Comparison of ENCODE assay signal across 8 mouse cellular contexts in genomic region chrX:38250352-38250950, GRCm38 (mm10). TPM values are rescaled to one million over a fixed set of nuclear protein-coding genes. Genes with fewer than 3 reads are reported as not detected.
DNase-seq lines count a peak whose midpoint lies in the region; ATAC-seq and TF ChIP-seq lines count a peak whose summit lies in the region.

No protein-coding gene starts in this region.

- no peak for TF ChIP-seq EP300 in stomach, postnatal 0 days (optimal IDR thresholded peaks at IDR 0.05)

- TF ChIP-seq CTCF in stomach, postnatal 0 days (IDR thresholded peaks at IDR 0.05; ENCODE audit: low read depth) = peak; percentile 40

- intact Hi-C loops in left cerebral cortex, postnatal 4 days (cut with DNase I) = no loop called here

- no peak overlapping the region for H3K27ac ChIP-seq in heart, embryonic 13.5 days (replicated peaks)
- H3K27ac ChIP-seq in midbrain, embryonic 12.5 days (replicated peaks) = no peak overlapping the region
- no peak overlapping the region for H3K27ac ChIP-seq in stomach, postnatal 0 days (replicated peaks)

- DNase-seq in CD4-positive, CD25-positive, alpha-beta regulatory T cell, adult 2 months (ENCODE audit: low read depth, low spot score) = peak; percentile 38
- peak; percentile 19 for DNase-seq in left cerebral cortex, postnatal 4 days
- peak; percentile 23 for DNase-seq in stomach, postnatal 0 days (ENCODE audit: low spot score)

- peaks cover 71% of the 10 kb centered on the region for H3K27me3 ChIP-seq in megakaryocyte, embryonic 14.5 days (replicated peaks)
- H3K27me3 ChIP-seq in heart, embryonic 13.5 days (replicated peaks) = peaks cover 9% of the 10 kb centered on the region
- peaks cover 14% of the 10 kb centered on the region for H3K27me3 ChIP-seq in midbrain, embryonic 12.5 days
- no peaks in the 10 kb centered on the region for H3K27me3 ChIP-seq in stomach, postnatal 0 days (ENCODE audit: control insufficient read depth, insufficient read depth, low read length)

- no peaks in the 10 kb centered on the region for H3K9me3 ChIP-seq in megakaryocyte, embryonic 14.5 days
- H3K9me3 ChIP-seq in heart, embryonic 13.5 days = no peaks in the 10 kb centered on the region
- no peaks in the 10 kb centered on the region for H3K9me3 ChIP-seq in midbrain, embryonic 12.5 days
- no peaks in the 10 kb centered on the region for H3K9me3 ChIP-seq in stomach, postnatal 0 days (ENCODE audit: control insufficient read depth, low read length)

- ATAC-seq in CD4-positive, CD25-positive, alpha-beta regulatory T cell, adult 4 months = no peak
- ATAC-seq in megakaryocyte, adult 5-6 weeks (ENCODE audit: poor library complexity, severe bottlenecking) = no peak
- ATAC-seq in heart, embryonic 13.5 days (ENCODE audit: extremely low read depth, insufficient number of reproducible peaks, low FRiP score, low TSS enrichment) = no peak
- ATAC-seq in midbrain, embryonic 12.5 days (ENCODE audit: low FRiP score, low read depth) = peak; percentile 24; the same call in 1 of the 2 replicates
- peak; percentile 45; the same call in 1 of the 2 replicates for ATAC-seq in stomach, postnatal 0 days (ENCODE audit: low FRiP score, low TSS enrichment)

- H3K4me2 ChIP-seq in heart, embryonic 13.5 days = peak overlapping the region; percentile 80
- peak overlapping the region; percentile 74 for H3K4me2 ChIP-seq in midbrain, embryonic 12.5 days (replicated peaks)
- peak overlapping the region; percentile 68 for H3K4me2 ChIP-seq in stomach, postnatal 0 days (replicated peaks; ENCODE audit: low read depth)

- WGBS in heart, embryonic 13.5 days = 15% methylated on average over 18 of the region's 18 CpGs
- WGBS in midbrain, embryonic 12.5 days = 22% methylated on average over 18 of the region's 18 CpGs
- 16% methylated on average over 18 of the region's 18 CpGs for WGBS in stomach, postnatal 0 days

- peak overlapping the region; percentile 87 for H3K4me3 ChIP-seq in megakaryocyte, embryonic 14.5 days (replicated peaks)
- peak overlapping the region; percentile 50 for H3K4me3 ChIP-seq in heart, embryonic 13.5 days
- H3K4me3 ChIP-seq in midbrain, embryonic 12.5 days = peak overlapping the region; percentile 39
- H3K4me3 ChIP-seq in stomach, postnatal 0 days (ENCODE audit: low read depth, low read length) = peak overlapping the region; percentile 34

- H3K4me1 ChIP-seq in megakaryocyte, embryonic 14.5 days = peaks cover 17% of the 10 kb centered on the region
- H3K4me1 ChIP-seq in heart, embryonic 13.5 days = peaks cover 10% of the 10 kb centered on the region; the same call in 1 of the 2 replicates
- 0 out of 2 replicates have a peak, but pooled peaks cover 7% of the 10 kb centered on the region for H3K4me1 ChIP-seq in midbrain, embryonic 12.5 days
- H3K4me1 ChIP-seq in stomach, postnatal 0 days (replicated peaks; ENCODE audit: control insufficient read depth, insufficient read depth) = no peaks in the 10 kb centered on the region

- H3K36me3 ChIP-seq in megakaryocyte, embryonic 14.5 days (replicated peaks; ENCODE audit: low read length) = no peaks in the 10 kb centered on the region
- H3K36me3 ChIP-seq in heart, embryonic 13.5 days = no peaks in the 10 kb centered on the region
- H3K36me3 ChIP-seq in midbrain, embryonic 12.5 days = no peaks in the 10 kb centered on the region
- no peaks in the 10 kb centered on the region for H3K36me3 ChIP-seq in stomach, postnatal 0 days (ENCODE audit: control insufficient read depth, insufficient read depth, low read length)

- peak overlapping the region; percentile 47 for H3K9ac ChIP-seq in heart, embryonic 13.5 days
- no peak overlapping the region for H3K9ac ChIP-seq in midbrain, embryonic 12.5 days (replicated peaks)
- no peak overlapping the region for H3K9ac ChIP-seq in stomach, postnatal 0 days (ENCODE audit: low read length)

RNA-seq across cellular contexts. Expression of gene Tmem255a, which starts 1.8 kb away (rescaled TPM):
- 1 to 10 TPM; 4.3 to 5.8 TPM for polyA plus RNA-seq in CD4-positive, CD25-positive, alpha-beta regulatory T cell, adult 4 months (2017; shearing (Covaris generic))
- polyA plus RNA-seq in megakaryocyte, embryonic 14.5 days (2012; ENCODE audit: insufficient read depth, low replicate concordance) = not detected in 2 replicates
- not detected in 2 replicates for total RNA-seq in megakaryocyte, adult 5-6 weeks (2015)
- 0.12 TPM in 1 of 2 replicates, not detected in the other for total RNA-seq in megakaryocyte, adult 5-6 weeks (2017)
- polyA plus RNA-seq in heart, embryonic 13.5 days (2015; fragmentation: Nextera tagmentation; extraction: Ambion mirVana) = 14.3 and 15.1 TPM in 2 replicates
- total RNA-seq in left cerebral cortex, postnatal 4 days (2021) = 10 to 100 TPM in 1 of 2 experiments, 1 to 10 TPM in 1; 3.6 to 10.5 TPM
- 13.1 and 14.6 TPM in 2 replicates for polyA plus RNA-seq in midbrain, embryonic 12.5 days (2016; fragmentation: Nextera tagmentation; extraction: Ambion mirVana)
- polyA plus RNA-seq in stomach, postnatal 0 days (2015; fragmentation: Nextera tagmentation; extraction: Ambion mirVana) = 9.4 and 10.2 TPM in 2 replicates

Comparison
In these comparisons a context has a peak if more than half of its experiments do, and no peak if none do; other contexts are left out.
1. ATAC-seq: peak in midbrain, embryonic 12.5 days (single experiment) and stomach, postnatal 0 days (single experiment); none in CD4-positive, CD25-positive, alpha-beta regulatory T cell, adult 4 months (single experiment), megakaryocyte, adult 5-6 weeks (single experiment) and heart, embryonic 13.5 days (single experiment).
2. H3K4me3 ChIP-seq: peak in every context shown above with its lines; median percentile 87 in megakaryocyte, embryonic 14.5 days; 50 in heart, embryonic 13.5 days; 39 in midbrain, embryonic 12.5 days; 34 in stomach, postnatal 0 days.
3. Peak in every context shown above with its lines, with median percentiles within 50 percentile points of each other: DNase-seq and H3K4me2 ChIP-seq.